Mouse (Mus musculus): ENCODE results near the gene Eri3.

The Eri3 gene

DNA sequence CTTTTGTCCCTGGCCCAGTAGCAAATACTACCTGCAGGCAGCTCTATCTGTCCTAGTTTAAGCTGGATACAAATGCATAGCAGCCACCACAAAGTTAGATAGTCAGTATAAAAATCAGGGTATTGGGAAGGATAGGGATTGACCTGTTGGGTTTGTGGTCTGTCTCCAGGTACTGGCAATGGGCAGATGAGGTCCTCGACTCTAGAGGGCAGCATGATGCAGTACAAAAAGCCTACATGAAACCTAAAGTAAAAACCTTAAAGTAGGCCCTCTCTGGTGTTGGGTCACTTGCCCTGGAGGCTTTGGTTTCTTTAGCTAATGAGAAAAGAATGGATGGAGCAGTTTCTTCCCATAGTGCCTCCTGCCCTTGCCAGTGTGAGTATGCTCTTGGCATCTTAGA, 78.3 kb downstream of the Eri3 start:
- DNase-seq, result no peak

DNA sequence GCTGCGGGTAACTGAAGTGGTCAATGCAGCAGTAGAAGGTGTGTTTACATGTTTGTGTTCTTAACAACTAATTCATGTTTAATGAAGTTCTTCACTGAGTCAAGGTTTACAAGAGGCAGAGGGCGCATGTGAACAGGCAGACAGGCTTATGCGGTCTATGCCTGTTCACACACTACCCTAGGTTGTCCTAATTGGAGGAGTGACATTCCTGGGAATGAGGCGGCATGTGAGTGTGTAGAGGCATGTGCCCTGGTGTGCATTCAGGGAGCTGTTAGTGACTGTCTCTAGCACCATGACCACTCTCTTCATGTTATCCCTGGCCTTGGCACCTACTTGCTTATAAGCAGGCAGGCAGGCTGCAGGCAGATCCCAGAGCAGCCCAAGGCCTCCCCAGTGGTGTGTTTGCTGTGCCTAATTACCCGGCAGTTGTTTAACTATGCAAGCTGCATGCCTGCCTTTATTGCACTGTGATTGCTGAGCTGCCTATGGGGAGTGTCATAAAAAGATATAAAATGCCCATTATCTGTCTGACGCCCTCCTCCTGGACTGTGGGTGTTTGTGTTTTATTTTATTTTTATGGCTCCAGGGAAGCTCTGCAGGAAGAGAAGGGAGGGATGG, 80.0 kb downstream of the Eri3 start:
- no peak for DNase-seq

- DNase-seq, result no peak
These were observed 83.4 kb downstream of the Eri3 start for GRCm38 (mm10) chr4:117633527-117633926.

GRCm38 (mm10) chr4:117634642-117635041, 84.5 kb downstream of the Eri3 start:
- no peak for DNase-seq

GRCm38 (mm10) chr4:117636152-117636551, 86.0 kb downstream of the Eri3 start:
- no peak for DNase-seq

DNA sequence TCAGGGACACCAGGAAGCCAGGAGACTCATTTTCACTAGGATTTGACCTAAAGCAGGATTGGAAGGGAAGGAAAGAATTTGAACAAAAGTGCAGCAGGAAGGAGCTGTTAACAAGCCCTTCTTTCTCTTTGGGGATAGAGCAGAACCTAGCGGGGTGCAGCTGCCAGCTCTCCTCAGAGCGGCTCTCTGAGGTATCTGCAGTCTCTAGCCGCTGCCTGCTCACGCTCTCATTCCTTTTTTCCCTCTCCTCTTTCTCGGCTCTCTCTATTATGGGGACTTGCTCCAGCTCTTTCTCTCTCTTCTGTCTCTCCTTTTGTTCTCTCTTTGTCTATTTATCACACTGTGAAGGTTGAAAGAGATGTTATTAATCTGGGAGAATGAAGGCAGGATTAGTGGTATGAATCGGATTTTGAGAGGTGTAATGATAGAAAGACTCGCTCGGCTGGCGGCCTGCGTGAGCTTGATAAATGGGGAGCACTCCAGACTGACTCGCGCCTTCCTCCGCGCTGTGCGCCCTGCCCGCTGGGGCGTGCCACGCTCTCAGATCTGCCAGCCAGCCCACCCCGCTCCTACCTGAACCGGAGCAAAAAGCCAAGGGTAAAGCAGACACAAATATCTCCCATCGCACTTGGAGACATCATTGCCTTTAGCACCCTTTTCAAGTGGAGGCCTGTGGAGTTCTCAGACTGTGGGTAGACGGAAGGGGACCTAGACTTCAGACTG, 86.9 kb downstream of the Eri3 start:
- no peak for DNase-seq

DNA sequence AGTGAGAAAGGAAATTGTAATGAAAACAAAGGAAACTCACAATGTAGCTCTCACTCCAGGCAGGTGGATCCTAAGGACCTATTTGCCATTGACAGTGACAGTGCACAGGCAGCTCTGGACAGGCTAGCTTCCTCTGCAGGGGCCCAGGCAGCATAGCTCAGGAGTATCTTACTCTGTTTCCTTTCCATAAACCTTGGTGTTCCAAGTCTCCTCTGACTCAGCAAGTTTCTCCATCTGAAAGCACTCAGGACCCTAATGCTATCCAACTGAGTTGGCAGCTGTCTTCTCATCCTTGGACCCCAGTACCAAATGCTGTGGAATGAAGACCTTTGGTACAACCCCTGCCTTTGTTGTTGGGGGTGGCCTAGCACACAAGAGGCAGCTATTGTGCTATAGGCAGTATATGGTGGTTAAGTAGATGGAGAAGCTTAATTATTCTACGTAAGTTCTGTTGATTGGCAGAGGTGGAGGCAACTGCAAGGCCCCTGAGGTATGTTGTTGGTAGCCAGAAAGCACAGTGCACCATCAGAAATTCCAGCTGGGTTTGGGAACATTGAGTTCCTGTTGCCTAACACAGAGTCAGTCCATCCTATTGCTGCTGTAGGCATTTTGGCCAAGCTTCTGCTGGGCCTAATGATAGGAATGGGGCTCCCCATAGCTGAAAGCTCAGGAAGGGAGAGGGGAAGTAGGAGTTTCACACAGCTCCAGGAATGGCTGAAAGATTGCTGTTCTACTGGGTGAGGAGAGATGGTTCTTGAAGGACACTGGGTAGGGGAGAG, 90.9 kb downstream of the Eri3 start:
- peak in 1 of 2 experiments; percentile 13 for DNase-seq

- DNase-seq, result no peak
These were observed 91.6 kb downstream of the Eri3 start for GRCm38 (mm10) chr4:117641804-117642203.

DNA sequence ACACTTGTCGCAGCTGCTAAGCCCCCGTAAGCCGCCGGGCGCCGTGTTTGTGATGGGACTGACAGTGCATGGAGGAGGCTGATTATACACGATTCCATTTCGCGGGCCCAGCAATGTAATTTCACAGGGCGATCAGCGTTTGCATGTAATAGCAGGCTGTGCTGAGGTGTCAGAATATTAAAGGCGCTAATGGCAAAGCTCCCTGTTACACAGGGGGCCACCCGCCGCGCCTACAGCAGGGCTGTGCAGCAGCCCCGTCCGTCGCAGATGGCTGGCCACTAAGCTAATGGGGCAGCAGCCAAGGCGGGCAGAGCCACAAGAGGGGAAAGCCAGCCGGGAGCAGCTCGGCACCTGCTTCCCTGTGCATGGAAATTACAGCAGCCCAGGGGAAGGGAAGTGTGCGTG, 94.9 kb downstream of the Eri3 start:
- no peak for DNase-seq

GRCm38 (mm10) chr4:117645859-117646258, 95.7 kb downstream of the Eri3 start:
- DNase-seq, result no peak

- no peak for DNase-seq
These were observed 96.3 kb downstream of the Eri3 start for GRCm38 (mm10) chr4:117646496-117646895.

DNA sequence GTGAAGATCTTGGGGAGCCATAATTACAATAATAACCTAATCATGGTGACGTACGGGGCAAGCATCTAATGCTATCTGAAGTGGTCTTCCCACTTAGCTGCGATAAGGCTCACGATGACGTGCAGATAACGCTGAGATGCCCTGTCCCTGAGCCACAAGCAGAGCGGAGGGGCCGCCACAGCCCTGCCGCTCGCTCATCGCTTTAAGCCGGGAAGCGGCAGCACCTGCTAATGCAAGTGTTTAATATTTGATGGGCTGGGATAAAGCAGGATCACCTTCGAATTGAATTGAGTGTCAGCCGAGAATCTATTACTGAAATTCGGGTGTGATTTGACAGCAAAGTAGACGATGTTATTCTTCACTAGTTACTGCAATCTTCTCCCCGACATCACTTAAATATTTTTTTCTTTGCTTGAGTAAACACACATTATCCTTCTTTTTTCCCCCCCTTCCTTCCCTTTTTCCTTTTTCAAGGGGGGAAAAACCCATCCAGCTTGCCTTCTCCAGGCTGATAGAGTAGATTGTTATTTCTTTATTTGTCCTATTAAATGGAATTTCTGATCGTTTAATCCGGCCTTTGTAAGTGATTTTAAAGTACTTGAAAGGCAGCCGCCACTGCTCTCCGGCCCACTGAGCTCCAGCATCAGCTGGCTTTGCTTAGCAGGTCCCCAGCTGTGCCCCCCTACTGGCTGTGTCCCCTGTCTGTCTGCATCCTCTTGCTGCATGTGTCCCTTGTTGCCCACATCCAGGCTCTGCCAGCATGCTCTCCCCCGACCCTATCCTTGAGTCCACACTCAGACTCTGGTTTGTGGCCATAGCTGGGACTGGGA, 97.0 kb downstream of the Eri3 start:
- no peak for DNase-seq

- no peak for DNase-seq
These were observed 101.5 kb downstream of the Eri3 start for GRCm38 (mm10) chr4:117651626-117652101.

DNA sequence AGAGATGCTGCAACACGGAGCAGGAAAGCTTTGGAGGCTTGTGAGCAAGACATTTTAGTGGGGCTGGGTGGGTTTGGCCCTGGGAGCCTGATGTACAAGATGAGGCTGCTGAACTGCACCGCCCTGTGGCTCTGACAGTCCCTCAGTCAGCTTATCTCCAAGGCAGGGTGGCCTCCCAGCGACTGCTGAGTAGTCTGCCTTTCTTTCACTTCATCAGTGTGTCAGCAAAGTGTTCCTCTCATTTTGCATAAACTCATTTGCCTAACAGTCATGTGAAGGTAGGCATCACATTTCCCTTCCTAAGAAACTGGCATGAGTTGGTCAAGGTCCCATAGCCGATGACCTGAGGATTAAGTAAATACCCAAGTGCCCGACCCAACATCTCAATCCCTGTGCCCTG, 102.6 kb downstream of the Eri3 start:
- DNase-seq, result no peak

GRCm38 (mm10) chr4:117654016-117654702, 104.0 kb downstream of the Eri3 start:
- no peak for DNase-seq

GRCm38 (mm10) chr4:117654703-117655499, 104.7 kb downstream of the Eri3 start:
- DNase-seq, result no peak

DNA sequence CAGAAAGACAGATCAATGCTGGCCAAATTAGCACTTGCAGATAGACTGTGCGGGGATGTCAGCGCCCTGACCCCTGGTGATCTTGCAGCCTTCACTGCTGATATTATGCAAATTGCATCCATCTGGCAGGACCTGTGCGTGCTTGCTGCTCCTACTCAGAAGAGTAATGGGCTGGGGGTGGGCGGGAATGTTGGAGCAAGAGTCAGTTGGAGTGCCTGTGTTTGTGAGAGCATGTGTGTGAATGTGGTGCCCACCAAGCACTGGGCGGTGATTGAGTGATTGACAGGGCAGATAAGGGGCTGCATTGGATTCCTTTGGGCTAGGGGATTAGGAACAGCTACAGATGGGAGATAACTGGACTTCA, 105.3 kb downstream of the Eri3 start:
- no peak for DNase-seq

- no peak for DNase-seq
These were observed 106.8 kb downstream of the Eri3 start for GRCm38 (mm10) chr4:117656961-117657360.

DNA sequence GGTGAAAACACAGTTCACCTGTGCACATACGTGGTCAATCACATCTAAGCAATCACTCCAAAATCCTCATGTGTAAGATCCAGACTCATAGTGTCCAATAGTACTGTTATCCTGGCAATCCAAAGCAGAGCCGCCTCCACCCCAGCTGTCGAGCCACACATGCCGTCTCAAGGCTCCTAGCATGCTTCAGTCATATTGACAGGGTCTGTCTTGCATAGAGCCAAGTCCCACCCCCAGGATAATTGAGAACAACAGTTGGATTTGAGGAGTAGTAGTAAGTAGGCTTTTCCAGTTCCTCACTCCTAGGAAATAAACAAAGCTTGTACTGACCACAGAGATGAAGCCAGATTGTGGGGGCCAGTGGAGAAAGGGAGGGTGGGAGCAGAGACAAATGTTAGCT, 107.5 kb downstream of the Eri3 start:
- no peak for DNase-seq

DNA sequence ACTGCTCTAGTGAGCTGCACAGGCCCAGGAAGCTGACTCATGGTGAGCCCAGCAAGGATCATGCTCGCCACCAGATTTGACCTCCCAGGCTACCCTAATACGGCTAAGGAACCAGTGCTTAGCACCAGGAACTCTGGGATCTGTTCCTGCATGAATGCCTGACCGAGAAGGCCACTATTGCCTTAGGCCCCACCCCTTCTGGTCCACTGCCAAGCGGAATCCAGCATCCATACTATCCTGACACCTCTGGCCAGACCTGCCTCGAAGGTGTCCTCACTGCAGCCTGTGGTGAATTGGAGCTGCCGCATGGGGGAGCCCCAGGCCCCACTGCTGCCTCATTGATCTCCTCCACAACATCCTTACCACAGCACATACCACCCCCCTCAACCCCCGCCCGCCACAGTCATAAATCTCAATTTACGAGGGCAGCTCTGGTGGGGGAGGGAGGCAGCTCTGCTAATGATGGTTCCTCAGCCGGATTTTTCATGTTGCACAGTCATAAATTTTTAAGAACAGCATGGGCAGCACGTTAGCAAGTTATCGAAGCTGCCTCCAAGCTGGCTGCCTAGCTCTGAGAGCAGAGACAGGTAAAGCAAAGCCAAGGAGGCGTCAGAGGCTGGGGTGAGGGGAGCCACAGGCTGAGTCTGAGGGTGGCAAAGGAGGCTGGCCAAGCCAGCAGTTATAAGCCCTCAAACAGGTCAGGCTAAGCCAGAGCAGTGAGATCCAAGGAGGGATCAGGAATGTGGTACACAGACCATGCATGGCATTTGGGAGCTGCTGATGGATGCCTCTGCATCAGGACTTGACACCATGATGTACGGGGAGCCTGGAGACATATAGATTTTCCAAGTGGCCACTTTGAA, 108.6 kb downstream of the Eri3 start:
- DNase-seq, result no peak

Measured in lung, adult 18-20 months (tissue).